Mouse (Mus musculus) olfactory bulb, adult 2 months (tissue): ENCODE results near the gene Dmrt3. TPM values are rescaled to one million over a fixed set of nuclear protein-coding genes. Genes with fewer than 3 reads are reported as not detected.

Source experiments
- H3K27ac ChIP-seq: fragments of 200-500 bp; 2 replicates; pipeline ENCODE4 v1.5.1; 2012; ENCODE audit warnings: low read depth, low read length; ENCODE audit not compliant: insufficient read depth
- H3K4me1 ChIP-seq: fragments of 200-500 bp; 2 replicates; pipeline ENCODE4 v1.6.1; 2012; ENCODE audit warnings: low read length; ENCODE audit not compliant: control insufficient read depth, insufficient read depth
- H3K4me3 ChIP-seq: fragments of 200-500 bp; 2 replicates; pipeline ENCODE4 v1.5.1; 2012; ENCODE audit warnings: mild to moderate bottlenecking, low read depth, low read length, moderate library complexity; ENCODE audit not compliant: insufficient read depth
- CTCF ChIP-seq: fragments of 200-500 bp; IDR thresholded peaks from 2 replicates; pipeline ENCODE4 v1.5.1; 2012; ENCODE audit warnings: low read depth, mild to moderate bottlenecking, low read length, moderate library complexity; ENCODE audit not compliant: insufficient read depth
- POLR2A ChIP-seq: fragments of 200-500 bp; IDR thresholded peaks from 2 replicates; pipeline ENCODE4 v1.6.1; 2012; ENCODE audit warnings: mild to moderate bottlenecking, low read depth, low read length, moderate library complexity; ENCODE audit not compliant: insufficient read depth
- WGBS: fragments of 180-500 bp; shearing (Covaris S2); methylation state at CpG from one replicate; pipeline ENCODE4 v1.1.7; 2018; 5-methylcytosine and 5-hydroxymethylcytosine counted together
- polyA plus RNA-seq: library from polyadenylated mRNA; stranded (reverse); fragments of >200 nt; gene quantifications from 2 replicates; pipeline ENCODE4 v1.2.4, GENCODE M21; 2012; ENCODE audit warnings: low replicate concordance; ENCODE audit not compliant: missing spikeins, insufficient read depth, insufficient read length

Dmrt3 gene
- polyA plus RNA-seq, 1 experiment: not detected

DNA sequence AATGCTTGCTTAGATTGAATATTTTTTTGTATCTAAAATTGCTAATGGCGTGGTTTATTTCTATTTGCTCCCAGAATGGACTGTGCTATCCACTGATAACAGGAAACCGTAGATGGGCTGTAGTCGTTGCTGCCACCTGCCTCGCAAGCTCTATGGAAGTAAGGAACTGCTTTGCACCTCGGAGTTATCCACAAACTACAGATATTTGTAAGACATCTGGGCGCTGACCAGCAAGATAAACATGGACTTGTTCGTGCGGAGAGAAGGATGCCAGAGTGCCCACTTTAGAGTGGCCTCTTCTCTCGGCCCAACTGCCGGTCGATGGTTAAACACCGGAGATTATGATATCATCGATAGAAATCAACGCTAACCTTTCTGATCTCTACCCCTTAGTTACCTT, 61.6 kb downstream of the Dmrt3 start:
- Histone ChIP-seq H3K27ac (no peak overlapping the region), H3K4me1 (peaks cover 14% of the 10 kb centered on the region), H3K4me3 (no peak overlapping the region)
- TF ChIP-seq CTCF: no peak
- TF ChIP-seq POLR2A: no peak
- 3% methylated on average over 14 of the region's 14 CpGs for WGBS

- WGBS: 2% methylated on average over 44 of the region's 44 CpGs
- H3K4me3 ChIP-seq: no peak within 1 kb of the TSS
- H3K4me1 ChIP-seq: peaks cover 14% of the 10 kb centered on the region
- H3K27ac ChIP-seq: no peak within 1 kb of the TSS
- TF ChIP-seq CTCF: no peak
- TF ChIP-seq POLR2A: no peak
Observed at GRCm38 (mm10) chr19:25672101-25672950, 62.2 kb downstream of the Dmrt3 start, which contains the start of gene Dmrt2. Gene Dmrt2, plus strand, starts transcription at chr19:25672411.

Other genes starting within 250 kb of the Dmrt3 start
- not detected in 2 replicates for gene Dmrt1, start 104.7 kb upstream of the Dmrt3 start, polyA plus RNA-seq
- gene Dmrt2, start 62.1 kb downstream of the Dmrt3 start, polyA plus RNA-seq: not detected in 2 replicates